Mouse (Mus musculus): ENCODE measurements around the gene Lrig1.

The Lrig1 gene

DNA sequence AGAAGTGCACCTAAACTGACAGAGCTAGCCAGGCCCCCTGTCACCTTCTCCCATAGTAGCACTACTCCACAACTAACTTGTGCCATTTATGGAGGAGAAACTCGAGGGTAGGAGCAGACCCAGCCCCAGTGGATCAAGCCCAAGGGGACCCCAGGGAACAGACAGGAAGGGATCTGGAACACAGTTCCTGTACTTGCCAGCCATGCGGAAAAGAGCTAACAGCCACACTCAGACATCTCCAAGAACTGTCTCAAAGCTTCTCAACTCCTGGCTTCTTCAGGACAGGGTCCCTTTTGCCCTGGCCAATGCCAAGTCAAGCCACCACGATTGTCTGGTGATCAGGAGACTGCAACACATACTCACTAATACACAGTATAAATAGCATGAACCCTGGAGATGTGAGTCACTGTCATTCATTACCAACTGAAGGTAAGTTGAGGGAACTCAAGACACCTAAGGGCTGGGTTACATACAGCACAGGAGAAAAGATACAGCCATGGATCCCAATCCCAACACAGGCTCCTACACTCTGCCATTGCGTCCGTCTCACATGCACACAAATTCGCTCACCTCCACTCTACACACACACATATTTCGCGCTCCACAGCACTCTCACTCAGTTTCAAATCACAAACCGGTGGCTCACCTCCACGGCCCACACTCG lies 1.3 kb downstream of the Lrig1 start:
- no peak for DNase-seq (ENCODE audit: low spot score in 2 of 2)

DNA sequence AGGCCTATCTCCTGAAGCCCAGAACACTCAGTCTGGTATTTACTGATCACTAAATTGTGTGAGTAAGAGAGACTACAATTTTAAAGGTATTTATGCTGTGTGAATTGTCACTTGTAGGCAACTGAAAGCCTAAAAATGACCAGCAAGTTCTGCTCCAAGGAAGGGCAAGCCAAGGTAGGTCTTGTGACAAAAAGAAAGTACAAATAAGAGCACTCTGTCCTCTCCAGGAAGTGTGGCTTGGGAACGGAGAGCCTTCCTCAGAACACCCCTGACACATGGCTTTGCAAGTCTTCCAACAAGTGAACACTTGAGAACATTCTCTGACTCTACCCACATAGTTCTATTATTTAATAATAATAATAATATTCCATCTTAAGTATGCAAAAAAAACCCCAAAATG lies 2.5 kb downstream of the Lrig1 start:
- no peak for DNase-seq (ENCODE audit: low spot score in 2 of 2)

DNA sequence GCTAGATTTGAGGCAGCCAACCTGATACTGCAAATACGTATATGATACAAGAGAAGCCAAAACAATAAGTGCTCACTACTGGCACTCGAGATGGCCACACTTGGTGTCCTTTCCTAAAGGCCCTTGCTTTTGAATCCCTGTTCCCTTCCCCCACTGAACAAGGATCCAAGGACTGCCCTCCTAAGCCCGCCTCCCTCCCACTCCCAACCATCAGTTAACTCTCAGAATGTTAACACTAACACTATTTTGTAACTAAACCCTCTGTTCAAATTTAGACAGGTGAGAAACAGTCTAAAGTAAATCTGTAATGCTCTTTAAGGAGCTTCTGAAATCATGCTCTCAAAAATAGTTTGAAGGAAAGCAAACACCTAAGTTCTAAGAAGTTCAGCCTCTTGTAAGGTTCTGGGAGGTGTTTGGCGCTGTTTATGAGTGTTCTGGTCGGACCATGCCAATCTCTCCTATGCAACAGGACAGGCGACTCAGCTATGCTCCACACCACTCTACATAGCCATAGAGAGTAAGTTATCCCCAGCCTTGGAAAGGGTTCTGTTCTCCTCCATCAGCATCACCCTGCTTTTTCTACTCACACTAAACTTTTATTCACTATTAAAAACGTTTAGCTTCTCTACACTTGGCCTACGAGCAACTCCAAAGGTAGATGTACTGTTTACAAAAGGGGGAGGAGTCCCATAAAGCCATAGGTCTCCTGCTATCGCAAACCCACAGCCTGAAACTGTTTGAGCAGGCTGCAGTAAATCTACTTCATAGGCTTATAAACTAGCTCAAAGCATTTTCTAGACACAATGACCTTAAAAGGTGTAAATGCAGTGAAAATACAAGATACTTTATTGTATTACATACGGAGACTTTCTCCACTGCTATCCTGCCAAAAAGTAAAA lies 3.5 kb downstream of the Lrig1 start:
- no peak for DNase-seq (ENCODE audit: low spot score in 2 of 2)

DNA sequence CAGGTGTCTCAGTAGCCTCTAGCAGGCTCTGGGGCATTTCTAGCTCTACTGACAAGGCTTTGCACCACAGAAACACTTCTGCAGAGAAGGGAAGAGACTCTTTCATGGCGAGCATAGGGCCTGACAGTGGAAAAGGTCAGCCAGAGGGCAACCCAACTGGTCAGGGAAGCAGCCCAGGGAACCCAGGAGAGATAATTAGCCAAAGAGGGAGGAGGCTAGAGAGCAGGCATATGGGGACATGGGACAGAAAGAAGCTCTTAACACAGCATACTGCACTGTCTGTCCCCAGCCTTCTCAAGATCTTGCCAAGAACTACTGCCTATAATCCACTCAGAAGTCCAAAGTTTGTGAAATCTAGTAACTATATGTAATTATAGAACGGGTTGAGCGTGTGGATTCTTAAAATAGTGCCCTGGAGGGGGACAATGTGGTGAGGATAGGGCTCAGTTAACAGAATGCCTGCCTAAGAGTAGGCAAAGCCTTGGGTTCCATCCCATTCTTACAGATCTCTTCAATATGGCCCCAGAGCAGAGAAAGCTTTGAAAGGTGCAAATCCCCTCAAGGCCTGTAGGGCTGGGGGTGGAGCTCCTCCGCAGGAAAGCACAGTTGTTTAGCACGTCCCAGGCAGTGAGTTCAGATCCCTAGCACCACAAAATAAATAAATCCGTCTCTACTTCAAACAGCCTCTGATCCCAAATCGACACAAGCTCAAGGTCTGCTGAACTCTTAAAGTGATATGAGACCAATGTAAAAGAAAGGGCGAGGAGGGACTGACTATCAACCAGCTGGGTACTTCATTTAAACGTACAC lies 4.6 kb downstream of the Lrig1 start:
- no peak for DNase-seq (ENCODE audit: low spot score in 2 of 2)

DNA sequence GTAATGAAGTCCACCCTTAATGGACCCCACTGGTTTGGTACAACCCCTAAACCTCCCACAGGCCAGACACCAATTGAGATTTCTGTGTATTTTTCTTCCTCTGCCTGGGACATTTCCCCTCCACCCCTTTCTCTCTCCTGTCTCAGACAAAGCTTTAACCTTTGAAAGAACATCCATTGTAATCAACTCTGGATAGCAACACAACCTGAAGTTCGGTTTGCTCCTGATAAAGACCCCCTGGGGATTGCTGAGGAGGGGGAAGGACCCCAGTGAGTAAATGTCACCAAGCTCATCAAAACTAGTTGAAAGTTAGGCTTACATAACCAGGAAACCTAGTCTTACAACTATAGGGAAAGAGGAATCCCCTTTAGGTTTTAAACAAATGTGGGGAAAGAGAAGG lies 5.5 kb downstream of the Lrig1 start:
- no peak for DNase-seq (ENCODE audit: low spot score in 2 of 2)

DNA sequence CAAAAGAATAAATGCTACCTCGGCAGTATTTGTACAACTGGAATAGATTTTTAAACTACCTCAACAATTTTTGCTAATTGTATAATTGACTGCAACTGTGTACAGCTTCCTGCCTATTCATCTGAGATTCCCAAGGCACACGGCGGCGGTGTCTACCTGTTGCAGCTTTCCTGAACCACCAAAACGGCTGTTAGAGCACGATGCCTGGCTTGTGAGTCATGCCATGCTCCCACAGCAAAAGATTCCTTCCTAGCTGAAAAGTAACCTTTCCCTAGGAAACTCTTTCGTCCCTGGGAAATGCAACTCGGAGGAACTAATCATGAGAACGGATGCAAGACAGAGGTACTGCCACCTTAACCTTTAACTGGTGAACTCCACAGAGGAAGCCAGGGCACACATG lies 6.9 kb downstream of the Lrig1 start:
- DNase-seq (ENCODE audit: low spot score in 2 of 2), result no peak

DNA sequence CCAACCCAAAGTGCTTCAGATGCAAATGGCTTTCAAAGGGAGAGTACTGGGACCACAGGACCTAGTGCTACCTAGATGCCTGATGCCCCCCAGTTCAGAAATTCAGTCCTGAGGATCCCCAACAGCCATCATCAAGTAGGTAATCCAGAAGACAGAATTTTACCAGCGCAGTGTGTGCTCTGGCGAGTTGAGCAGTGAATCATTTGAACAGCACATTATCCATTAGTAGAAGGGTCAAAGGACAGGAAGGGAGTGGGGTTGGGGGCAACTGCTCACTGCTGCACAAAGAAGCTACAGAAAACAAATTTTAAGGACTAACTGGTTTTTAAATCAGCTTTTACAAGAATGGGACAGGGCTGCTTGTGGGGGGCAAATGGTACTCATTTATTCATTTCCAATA lies 8.0 kb downstream of the Lrig1 start:
- no peak for DNase-seq (ENCODE audit: low spot score in 2 of 2)

DNA sequence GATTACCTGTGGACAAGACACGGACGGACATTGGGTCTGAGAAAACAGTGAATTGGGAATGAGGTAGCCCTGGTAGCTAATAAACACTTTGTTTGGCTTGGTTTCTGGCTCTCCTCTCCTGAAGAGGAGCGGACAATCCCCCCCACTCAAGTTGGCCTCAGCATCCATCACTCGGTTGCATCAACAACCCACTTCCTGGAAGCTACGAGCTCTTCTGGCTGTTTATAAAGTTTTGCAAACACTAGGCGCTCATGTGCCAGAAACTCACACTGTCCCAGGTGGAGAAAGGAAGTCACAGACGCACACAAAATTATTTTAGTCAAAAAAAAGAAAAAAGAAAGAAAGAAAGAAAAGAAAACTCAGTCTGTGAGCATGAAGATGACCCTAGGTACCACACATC lies 9.7 kb downstream of the Lrig1 start:
- DNase-seq (ENCODE audit: low spot score in 2 of 2), result no peak

DNA sequence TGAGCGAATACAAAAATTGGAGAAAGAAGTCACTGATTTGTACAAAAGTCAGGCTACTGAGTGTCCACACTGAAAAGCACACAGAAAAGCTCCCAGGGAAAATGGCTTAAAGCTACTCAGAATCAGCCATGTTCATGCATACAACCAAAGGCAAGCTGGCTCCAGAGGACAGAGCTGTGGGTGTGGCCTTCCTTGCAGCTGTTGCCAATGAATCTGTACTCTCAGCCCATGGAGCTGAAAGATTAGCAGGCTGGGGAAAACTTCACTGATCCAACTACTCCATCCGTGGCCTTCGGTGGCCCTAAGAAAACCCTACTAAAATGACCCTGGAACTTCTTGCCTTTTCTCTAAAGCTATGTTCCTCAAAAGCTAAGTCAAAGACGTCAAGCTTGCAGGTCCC lies 11.2 kb downstream of the Lrig1 start:
- peak in 1 of 2 experiments; percentile 18 for DNase-seq (ENCODE audit: low spot score in 2 of 2)

DNA sequence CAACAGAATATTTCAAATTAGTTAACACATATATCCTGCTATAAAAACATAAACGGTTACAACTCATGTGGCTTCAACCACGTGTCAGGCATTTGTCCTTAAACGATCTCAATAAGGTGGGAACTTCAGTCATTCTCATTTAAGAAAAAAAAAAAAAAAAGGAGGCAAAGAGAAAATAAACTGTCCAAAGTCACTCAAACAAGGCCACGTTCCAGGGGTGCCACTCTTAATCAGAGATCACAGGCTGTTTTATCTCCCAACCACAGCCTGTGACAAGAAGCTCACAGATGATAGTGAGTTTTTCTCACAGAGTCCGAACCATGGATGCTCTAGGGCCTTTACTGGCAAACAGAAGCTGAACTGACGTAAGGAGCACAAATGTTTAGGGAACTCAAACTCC lies 13.9 kb downstream of the Lrig1 start:
- peak; percentile 25 to 35 for DNase-seq (ENCODE audit: low spot score in 2 of 2)

DNA sequence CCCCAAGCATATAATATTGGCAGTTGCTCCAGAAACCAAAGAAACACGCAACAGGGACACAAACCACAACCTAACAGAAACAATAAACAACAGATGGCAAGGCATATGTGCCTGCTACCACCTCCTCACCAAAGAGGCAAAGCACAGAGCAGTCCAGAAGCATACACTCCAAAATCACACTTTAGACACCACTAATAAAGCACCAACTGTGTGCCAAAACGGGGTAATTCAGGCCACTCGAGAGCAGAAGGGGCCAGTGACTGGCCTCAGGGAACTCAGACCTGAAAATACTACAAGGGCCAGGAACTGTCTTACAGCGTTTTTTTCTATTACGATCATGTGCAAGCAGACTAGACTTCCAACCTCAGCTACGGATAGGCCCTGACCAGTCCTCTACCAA lies 14.3 kb downstream of the Lrig1 start:
- DNase-seq (ENCODE audit: low spot score in 2 of 2), result no peak

DNA sequence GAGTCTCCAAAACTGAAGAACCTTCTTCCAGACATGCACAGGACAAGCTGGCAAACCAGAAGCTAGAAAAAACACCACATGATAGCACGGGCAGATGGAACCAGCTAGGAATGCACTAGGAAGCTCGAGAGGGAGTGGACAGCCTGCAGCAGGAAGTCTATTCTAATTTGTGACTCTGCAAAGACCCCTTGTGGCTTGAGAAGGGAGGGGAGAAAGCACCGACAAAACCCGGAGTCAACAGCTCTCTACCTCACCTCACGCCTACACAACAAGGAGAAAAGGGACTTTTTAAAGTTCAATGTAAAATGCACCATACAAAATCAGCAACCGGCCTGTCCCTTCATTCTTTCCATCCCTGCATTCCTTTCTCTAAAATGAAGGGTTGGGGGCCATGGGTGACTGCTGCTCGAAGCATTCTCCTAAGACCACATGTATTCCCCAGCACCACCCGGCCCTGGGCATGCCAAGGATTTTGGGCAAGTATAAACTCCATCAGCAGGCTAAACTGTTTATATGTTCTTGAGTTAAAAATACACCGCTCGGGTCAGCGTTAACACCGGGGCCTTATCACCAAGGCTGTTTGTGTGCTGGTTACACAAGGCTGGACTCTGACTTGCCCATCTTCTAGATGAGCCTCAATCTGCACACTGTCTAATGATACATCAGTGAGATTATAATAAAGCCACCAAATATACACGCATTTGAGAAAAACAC lies 15.0 kb downstream of the Lrig1 start:
- no peak for DNase-seq (ENCODE audit: low spot score in 2 of 2)

DNA sequence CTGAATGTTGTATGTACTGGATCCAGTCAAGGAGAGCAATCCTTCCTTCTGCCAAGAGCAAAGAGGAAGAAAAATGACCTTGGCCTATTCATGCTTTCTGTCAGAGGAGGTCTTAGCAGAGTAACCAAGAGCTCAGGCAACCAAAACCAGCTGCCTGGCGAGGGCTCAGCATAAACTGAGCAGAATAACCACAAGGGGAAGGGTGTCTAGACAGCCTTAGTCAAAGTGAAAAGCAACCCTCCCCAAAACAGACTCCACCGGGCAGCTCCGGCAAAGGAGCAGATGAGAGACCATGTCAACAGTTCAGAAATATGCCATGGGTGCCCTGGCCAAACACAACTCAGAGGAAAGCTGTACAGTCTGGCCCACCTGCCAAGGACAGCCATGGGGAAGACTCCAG lies 16.3 kb downstream of the Lrig1 start:
- no peak for DNase-seq (ENCODE audit: low spot score in 2 of 2)

DNA sequence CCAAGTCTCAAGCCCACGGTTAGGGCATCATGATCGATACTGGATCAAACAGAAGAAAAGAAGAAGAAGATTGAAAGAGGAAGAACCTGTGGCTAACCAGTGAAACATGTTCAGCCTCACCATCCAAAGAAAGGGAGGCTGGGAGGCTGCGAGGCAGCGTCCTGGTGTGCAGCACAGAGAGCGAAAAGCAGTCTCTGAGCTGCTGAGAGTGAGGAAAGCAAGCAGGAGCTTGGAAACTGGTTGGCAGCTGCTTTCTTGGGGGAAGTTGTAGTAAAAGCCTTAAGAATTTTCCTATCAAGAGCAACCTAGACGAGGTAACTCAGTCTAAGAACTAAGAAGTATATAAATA lies 17.7 kb downstream of the Lrig1 start:
- DNase-seq (ENCODE audit: low spot score in 2 of 2), result no peak

DNA sequence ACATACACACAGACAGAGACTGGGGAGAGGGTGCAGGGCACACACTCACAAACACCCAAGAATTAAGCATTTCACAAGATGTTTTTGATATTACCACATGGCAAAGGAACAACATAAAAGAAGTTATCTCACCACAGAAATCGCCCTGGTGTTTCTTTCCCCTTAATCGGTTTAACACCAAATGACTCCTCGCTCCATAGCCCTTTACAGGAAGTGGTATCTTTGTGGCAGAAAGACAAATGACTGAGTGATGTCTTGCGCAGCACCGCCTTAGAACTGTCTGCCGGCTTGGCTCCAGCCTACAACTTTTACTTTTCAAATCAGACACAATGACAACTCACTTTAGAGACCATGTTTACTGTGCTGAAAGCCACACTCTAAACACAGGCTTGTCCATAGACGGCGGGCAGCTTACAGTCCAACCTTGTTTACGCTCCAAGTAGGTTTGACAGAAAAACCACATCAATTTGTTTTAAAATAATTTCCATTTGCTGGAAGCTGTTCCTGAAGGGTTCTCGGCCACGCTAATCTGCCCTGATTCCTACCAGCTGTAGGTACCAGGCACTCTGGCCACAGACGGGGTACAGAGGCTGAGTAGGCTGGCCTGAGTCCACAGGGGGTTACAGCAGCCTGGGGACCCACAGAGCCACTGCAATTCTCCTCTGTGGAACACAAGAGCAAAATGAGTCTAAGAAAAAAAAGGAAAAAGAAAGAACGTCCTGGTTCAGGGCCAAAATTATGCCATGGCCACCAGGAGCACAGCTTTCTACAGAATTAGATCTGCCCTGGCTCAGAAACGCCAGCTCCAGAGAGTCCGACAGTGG lies 18.3 kb downstream of the Lrig1 start:
- peak; percentile 32 to 33 for DNase-seq (ENCODE audit: low spot score in 2 of 2)

DNA sequence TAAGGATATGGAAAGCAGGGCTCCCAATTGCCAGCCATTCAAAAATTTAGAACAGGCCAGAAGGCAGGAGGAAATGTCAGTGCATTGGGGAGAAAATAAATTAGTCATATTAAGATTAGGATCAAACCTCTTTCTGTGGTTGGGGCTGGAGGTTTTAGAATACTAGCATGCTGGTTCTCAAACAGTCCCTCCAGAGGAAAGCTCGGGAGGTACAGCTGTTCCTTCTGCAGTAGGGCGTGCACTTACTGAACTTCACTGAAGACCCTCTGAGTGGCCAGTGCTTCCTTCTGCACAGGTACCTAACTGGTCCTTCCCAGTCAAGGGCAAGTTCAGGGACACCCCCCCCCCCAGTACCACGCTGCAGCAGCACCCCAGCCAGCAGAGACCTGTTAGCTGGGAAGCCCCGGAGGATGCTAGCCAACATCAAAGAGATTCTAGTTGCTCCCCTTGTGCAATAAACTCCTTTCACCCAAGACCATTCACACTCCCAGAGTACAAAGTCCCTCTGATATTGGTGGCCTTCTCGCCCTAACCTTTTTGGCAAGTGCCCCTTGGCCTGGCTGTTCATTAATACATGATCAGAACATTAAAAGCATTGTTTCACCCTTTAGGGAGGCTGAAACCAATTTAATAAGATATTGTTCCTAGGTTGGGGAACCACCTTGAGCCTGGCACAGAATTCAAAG lies 19.1 kb downstream of the Lrig1 start:
- no peak for DNase-seq (ENCODE audit: low spot score in 2 of 2)

DNA sequence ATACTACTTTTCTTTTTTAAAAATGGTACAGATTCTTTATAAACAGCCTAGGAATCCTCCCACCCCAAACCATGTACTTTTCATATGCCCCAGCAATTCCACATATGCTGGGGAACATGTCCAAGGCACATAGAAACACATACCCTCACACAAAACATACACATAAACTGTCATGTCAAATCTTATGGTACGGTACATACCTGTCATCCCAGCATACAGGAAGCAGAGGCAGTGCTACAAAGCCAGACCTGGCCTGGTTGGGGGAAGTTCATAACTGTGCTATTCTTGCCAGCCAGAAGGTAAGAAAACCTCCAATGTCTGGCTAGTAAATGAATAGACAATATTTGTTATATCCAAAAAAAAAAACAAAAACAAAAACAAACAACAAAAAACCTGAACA lies 20.7 kb downstream of the Lrig1 start:
- DNase-seq (ENCODE audit: low spot score in 2 of 2), result no peak

DNA sequence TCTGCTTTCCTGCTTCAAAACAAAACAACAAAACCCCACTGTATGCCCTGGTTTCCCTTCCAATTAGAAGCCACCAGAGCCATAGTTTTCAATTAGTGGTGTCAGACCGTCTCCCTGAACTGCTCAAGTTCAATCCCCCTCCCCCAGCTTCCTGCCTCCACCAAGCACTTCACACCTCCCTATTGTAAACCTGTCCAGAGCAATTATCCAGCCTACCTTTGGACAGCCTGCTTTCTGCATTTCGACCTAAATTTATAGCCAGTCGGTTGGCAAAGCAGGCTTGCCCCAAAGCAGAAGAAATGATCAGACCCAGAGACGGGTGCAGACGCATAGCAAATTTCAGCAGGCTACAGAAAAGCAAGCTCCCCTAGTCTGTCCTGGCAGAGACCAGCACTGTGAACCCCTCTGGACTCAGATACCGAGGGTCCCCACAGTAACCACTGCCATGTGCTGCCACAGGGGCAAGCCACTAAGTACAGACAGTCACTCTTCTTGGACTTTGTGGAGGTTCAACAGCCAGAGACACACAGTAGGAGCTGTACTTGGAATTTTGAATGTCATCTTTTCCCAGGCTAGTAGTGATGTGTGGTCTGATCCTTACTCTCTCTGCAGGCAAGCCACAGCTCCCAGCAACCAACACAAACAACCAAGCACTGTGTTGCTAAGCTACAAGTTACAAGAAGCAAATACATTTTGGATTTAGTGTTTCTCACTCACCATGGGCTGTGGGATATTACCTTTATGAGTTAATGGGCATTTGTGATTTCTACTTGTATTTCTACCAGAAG lies 21.4 kb downstream of the Lrig1 start:
- DNase-seq (ENCODE audit: low spot score in 2 of 2), result no peak

DNA sequence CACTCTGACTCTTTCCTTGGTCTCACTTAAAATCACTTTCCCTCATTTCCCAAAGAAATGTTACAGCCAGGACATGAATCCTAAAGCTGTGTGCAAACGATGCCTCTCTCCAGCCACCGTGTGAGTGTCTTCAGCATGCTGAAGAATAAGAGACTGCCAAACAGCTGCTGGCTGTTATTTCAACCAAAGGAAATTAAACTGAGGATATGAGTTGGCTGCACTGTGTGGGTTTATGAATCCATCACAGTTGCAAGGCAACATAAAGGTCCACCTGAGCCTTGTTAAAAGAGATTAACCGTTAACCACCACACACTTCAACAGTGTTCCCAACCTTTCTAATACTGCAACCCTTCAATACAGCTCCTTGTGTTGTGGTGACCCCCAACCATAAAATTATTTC lies 22.5 kb downstream of the Lrig1 start:
- DNase-seq (ENCODE audit: low spot score in 2 of 2), result no peak

DNA sequence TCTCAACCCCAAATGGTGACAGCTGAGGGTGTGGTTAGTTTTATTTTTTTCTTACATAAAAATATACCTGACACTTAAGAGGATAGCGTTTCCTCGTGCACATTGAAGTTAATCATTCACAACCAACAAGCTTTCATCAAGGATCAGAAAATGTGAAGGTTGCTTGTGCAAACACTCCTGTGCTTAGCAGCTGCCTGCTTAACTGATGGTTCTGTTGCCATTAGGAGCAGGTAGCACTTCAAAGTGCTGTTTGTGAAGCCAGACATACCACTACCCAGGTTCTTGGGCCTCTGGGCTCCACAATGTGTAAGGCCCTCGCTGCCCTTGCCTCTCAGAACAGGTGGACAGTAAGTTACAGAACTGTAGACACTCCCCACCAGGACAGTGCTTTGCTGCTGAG lies 23.1 kb downstream of the Lrig1 start:
- DNase-seq (ENCODE audit: low spot score in 2 of 2), result no peak
